Mouse (Mus musculus) CD4-positive, CD25-positive, alpha-beta regulatory T cell, adult 2 months (primary cell): ENCODE data around the gene Gja1.
"Not testable (repeated sequence)": the region's sequence is repeated elsewhere in the genome, so short reads cannot be mapped to it uniquely, and the experiment has no call there.

Experiments
- DNase-seq: peaks from one replicate; pipeline ENCODE4 v3.0.0-alpha.2; 2012; ENCODE audit warnings: low read depth, low spot score

The Gja1 gene

DNA sequence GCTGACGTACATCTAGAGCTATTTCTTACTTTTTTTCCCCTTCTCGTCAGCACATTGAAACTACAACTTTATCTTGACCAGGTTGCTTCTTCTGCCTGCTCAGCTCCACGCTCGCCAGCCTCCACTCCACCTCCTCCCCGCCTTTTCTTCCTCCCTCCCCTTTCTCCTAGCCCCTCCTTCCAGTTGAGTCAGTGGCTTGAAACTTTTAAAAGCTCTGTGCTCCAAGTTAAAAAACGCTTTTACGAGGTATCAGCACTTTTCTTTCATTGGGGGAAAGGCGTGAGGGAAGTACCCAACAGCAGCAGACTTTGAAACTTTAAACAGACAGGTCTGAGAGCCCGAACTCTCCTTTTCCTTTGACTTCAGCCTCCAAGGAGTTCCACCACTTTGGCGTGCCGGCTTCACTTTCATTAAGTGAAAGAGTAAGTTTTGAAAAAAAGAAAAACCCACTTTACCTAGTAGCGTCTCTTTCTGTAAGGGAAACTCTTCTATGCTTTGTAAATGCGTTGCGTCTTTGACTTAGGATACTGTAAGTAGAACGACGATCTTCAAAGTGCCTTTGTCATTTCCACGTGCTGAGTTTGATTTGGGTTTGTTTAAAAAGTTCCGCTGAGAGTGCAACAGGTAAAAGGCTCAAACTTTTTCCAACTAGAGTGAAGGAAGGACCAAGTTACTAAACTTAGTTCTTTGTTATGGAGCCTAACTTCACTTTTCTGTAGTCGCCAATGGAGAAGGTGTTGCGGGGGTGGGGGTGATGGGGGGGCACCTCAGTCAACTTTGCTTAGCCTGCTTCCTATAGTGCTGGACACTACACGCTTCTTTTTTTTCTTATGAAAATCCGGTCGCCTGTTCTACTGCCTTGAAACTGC, at the start of gene Gja1:
TSS of gene Gja1 (plus strand) at position 234 of the 869 bp plus-strand sequence.
- peak; percentile 7 for DNase-seq

DNA sequence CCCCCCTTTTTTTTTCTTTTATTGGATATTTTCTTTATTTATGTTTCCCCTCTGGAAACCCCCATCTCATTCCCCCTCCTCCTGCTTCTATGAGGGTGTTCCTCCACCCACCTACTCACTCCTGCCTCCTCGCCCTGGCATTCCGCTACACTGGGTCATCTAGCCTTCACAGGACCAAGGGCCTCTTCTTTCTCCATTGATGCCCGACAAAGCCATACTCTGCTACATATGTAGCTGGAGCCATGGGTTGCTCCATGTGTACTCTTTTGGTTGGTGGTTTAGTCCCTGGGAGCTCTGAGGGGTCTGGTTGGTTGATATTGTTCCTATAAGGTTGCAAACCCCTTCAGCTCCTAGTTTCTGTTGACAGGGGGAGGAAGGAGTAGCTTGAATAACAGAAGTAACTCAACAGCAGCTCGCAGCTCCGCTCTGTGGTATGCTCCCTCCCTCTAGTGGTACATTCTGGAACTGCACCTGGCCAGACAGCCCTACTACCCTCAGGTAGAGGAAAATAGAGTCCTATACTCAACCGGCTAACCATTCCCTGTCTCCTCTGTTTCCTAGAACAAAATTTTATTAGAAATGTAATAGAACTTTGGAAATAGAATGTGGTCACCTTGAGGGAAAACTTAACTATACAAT, 38.2 kb upstream of the Gja1 start:
- DNase-seq: peak; percentile 83

DNA sequence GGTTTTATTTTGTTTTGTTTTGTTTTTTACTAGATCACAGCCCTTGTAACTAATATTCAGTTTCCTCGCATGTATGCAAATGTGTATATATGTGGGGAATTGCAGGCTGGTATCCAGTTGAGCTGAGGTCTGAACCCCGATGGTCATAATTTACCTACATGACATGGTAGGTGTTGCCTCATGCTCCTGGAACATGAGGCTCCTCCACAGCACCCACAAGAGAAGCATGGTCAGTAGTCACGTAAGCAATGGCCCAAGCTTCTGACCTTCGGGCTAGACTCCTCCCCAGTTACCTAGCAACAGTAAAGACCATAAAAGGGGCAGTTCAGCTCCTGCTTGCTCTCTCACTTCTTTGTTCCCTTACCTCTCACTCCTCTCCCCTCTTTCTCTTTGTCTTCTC, 16.7 kb upstream of the Gja1 start:
- no peak for DNase-seq

DNA sequence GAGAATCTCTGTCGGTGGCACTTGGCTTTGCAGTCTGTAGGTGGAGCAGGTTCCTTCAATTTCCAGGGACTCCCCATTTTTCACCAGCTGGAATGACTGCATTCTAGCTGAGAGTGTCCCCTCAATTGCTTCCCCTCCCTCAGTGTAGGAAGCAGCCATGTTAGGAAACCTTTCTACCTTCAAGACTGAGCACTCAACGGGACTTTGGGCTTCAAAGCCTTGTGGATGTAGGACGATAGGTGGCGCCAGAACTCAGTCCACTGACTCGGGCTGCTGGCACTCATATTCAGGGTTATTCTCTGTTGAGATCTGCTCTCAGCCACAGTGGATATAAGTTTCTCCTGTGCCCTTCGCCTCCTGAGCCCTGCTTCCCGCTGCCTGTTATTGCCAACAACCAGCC, 8.1 kb upstream of the Gja1 start:
- DNase-seq: peak; percentile 59

DNA sequence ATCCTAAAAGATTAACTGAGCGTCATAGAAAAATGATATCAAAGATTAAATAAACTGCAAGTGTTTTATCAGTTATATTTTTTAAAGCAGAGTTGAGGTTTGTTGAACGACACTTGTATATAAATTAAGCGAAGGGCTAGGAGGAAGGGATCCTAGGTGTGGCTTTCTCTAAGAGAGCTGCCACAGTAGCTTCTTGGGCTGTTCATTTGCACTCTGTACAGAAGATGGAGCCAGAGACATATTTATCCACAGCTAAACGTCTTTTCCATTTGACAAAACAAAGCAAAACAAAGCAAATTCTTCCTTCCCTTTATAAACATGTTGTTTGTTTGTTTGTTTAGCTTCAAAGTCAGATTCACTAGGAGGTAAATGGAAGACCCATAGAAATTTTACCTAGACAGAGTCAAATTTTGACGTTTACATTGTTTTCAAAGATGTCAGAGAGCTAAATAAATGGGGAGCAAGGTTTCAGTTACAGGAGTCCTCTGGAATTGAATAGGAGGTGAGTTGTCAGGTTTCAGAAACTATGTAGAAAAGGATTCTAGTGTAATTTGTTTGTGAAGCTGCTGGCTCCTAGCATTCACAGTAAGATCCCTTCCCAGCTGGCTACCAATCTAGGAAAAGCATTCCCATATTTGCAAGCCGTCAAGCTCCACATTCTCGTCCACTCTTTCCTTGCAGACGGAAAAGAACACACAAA, 4.0 kb upstream of the Gja1 start:
- DNase-seq: no peak

DNA sequence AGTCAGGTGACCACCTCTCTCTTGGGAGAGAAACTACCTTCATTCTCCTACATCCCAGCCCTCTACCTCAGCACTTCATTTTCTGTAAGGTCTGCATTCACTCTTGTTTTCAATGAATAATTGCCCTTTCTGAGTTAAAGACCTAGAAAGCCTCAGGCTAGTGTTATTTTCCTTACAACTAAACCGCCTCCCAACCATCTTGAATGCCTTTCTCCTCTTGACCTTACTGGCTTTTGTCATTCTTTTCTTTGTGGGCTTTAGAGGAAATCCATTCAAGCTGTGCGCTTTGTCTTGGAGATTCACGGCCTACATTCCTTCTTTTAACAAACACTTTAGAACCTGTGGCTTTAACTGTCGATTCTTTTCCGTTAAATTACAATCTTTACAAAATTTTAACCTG, 3.0 kb upstream of the Gja1 start:
- no peak for DNase-seq

DNA sequence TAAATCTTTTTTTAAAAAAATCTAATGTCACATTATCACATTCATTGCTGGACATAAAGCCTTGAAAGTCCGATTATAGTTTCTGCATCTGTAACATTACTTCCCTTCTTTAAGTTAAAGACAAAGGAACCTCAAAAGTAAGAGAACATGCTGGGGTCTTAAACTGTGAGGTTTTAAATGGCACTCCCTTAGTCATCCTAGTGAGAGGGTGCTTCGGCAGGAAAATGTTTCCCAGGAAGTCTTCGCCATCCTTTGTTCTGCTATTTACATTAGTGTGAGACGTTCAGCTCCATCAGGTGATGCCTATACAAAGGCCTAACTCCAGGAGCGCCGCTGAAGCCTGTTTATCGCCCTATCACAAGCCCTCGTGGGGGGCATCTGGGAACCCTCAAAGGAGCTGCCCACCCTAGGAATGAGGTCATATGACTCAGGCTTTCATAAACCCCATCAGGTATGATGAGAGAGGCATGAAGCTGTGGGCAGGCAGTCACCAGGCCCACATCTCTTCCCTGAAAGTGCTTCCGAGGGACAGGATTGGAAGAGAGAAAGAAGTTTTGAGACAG, 1.1 kb upstream of the Gja1 start:
- DNase-seq: no peak

DNA sequence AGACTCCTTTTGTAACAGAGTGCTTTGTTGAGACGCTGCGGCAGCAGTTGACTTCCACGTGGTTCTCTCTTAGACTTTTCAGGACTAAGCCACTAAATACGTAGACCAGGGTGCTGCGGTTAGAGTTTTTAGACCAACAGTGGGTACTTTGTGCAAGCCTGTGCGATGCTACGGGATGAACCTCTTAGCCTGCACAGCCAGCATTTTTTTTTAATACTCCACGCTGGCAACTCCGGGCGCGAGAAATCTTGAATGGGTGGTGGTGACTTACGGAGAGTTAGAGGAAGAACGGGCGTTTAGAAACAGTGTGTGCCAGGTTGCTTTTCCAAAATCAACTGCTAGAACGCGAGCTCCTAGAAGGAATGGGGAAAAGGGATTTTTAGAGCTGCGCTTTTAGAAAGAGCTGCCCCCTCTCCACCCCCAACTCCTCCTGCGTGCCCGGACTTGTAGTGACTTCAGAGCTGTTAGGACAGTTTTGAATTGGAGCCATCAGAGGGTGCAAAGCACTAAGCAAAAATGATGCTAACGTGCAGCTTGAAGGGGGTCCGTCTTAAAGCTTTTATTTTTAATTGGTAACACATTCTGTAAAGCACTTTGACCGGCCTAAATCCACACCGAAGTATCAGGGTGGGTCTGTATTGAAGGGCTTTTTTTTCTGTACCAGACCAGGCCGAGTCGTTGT, 977 bp downstream of the Gja1 start:
- DNase-seq: peak; percentile 7

DNA sequence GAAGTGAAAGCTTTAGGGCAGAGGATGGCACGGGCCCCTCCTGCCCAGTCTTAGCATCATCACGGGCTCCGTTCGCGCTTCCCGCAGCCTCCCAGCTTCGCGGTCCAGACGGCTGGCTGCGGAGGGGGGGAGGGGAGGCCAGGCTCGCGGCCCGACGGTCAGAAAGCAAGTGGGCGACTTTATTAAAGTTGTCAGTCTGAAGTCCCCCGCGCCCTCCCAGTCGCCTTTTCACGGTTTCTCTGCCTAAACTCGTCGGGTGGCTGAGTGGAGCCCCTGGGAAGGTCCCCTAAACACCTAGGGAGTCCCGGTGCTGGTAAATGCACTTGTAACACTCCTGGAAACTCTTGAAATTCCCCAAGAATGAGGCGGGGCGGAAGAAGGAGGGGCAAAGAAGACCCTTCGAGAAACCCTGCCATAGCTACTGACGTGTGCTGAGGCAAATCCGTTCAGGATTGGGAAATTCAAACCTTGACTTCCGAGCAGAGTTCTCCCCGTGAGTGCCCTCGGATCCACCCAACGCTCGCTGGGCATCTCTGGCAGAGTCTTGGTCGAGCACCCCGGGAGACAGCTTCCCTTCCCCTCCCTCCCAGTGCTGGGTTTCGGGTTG, 1.6 kb downstream of the Gja1 start:
- DNase-seq: peak; percentile 6

DNA sequence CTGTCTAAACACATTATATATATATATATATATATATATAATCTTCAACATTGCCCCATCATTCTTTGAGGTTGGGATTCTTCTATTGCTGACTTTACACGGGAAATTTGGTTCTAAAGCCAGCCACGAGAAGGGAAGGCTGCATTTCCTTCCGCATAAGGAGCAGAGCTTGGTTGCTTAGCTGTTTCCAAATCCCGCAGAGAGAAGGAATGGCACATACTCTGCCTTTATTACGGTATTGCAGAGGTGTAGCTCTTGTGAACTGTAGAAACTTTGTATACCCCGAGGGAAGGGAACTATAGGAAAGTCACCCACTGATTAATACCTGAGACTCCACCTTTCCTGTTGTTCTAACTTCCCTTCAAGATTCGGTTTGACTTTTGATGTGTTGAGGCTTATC, 2.6 kb downstream of the Gja1 start:
- DNase-seq: no peak

DNA sequence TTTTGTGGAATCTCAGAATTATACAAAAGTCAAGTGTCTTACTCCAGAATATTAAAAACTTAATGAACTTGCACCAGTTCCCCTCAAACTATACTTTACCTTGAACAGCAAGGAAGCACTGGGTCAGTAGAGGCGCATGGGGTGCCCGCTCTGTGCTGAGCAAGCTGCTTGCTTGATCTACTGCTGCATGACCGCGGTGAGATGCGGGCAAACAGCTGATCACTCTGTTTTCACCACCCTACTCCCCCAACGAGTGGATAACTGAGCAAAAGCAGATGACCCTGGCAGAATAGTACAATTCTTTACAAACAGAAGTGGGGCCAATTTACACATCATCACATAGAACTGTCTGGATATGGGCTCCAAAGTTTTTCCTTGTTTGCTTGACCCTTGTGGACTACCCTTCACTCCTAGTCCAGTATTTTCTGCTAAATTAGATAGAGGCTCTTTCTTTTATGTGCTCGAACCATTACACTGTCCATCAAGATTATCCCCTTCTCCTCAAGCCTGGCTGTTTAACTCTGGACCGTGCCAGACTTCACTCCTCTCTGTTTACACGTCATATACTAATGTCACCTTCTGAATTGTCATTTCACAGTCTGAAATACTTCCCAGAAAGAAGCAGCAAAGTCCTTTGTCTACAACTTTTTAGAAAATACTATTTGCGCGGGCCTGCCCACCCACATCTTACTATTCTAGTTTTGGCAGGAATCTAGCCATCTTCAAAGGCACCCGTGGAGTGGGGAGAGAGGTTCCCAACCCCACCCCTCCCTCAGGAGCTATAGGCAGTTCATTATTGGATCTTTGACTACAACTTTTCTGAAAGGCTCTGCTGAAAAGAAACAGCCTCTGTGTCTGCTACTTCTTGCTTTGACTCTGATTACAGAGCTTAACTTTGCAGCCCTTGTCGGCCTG, 8.3 kb downstream of the Gja1 start:
- no peak for DNase-seq

DNA sequence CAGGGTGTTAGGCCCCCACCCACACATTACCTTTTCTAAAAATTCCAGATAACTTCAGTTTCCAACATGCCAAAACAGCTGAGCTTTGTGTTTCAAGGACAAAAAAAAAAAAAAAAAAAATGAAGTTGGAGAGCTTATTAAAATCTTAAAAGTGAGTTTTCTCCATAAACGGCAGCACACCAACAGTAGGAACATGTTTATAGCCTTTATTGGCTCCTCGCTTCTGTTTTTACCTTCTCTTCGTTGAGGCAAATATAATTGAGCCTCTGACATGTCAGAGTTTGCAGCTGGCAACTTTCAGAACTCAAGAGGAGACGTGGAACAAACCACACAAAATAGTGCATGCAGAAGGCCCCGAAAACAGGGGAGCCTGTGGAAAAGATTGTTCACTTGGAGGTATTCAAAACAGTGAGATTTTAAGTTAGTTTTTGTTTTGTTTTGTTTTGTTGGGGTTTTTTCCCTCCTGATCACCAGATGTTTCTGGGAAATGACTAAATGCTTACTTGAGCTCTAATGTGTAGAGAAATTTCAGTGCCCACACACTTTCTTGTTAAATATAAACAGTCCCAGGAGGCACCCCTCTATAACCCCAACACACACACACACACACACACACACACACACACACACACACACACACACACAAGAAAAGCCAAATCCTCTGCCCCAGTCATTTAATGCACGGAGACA, 16.1 kb downstream of the Gja1 start:
- no peak for DNase-seq

DNA sequence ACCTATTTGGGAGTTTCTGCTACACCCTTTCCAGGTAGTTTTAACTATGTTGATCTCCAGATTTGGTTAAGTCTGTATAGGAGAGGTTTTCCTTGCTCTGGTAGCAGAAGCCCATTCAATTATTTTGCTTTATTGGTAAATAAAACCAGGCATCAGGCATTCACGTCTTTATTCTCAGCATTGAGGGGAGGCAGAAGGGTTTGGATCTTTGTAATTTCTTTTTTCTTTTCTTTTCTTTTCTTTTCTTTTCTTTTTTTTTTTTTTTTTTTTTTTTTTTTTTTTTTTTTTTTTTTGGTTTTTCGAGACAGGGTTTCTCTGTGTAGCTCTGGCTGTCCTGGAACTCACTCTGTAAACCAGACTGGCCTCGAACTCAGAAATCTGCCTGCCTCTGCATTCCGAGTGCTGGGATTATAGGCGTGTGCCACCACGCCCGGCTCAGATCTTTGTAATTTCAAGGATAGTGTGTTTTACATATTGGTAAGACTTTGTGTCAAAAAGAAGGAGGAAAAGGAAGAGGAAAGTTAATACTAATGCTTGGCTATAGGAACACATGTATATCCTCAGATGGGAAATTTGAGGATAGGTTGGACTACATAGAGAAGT, 16.8 kb downstream of the Gja1 start:
- not testable (repeated sequence) for DNase-seq

DNA sequence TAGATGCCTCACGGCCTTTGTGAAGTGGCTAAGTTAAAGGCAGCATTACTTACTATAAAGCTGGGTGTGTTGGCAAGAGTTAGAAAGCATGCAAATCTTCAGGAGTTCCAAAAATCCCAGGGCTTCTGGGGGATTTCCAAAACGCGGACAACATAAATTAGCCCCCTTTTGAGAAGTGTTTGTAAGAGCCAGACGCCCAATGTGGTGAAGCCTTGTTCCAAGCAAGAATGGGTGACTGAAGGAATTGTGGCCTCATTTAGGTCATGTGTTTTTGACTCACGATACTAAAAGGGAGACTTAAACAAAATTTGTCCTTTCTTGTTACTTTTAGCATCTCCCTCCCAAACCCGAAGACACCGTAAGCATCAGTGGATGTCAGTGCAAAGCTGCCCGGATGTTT, 20.7 kb downstream of the Gja1 start:
- DNase-seq: no peak

DNA sequence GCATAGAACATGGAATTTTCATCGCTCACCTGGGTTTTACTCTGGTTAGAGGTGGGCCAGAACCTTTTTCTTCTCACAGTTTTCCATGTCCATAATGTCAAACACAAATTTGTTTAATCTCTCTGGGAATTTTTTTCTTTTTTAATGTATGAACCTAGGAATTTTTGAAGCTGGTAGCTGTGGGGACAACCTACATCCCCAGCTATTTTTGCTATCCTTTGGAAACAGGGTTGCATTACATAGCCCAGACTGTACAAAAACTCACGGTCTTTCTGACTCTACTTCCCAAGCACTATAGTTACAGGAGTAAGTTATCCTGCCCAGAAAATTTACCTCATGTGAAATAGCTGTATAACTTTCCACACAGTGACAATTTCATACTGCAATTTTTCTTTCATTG, 21.2 kb downstream of the Gja1 start:
- no peak for DNase-seq

DNA sequence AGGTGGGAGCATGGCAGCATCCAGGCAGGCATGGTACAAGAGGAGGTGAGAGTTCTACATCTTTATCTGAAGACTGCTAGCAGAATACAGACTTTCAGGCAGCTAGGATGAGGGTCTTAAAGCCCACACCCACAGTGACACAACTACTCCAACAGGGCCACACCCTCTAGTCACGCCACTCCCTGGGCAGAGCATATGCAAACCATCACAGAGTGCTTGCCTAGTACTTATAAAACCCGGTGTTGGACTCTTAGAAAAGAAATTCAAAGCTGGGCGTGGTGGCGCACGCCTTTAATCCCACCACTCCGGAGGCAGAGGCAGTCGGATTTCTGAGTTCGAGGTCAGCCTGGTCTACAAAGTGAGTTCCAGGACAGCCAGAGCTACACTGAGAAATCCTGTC, 24.3 kb downstream of the Gja1 start:
- not testable (repeated sequence) for DNase-seq

DNA sequence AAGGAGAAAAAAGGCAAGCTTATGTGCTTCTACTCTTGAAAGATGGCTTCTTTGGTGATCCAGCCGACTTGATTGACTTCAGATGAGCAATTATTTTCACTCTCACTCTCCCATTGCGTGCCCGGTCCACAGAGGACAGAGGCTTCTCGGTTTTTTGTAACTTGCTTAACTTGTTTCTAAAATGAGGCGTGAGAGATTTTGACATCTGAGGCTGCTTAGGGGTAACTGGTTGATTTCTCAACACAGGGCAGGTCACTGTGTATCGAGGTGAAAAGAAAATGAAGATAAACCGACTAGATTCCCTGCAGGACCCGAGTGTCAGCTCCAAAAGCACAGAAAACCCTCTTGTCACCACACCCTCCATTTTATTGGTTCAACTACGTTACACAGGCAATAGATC, 28.8 kb downstream of the Gja1 start:
- DNase-seq: no peak

DNA sequence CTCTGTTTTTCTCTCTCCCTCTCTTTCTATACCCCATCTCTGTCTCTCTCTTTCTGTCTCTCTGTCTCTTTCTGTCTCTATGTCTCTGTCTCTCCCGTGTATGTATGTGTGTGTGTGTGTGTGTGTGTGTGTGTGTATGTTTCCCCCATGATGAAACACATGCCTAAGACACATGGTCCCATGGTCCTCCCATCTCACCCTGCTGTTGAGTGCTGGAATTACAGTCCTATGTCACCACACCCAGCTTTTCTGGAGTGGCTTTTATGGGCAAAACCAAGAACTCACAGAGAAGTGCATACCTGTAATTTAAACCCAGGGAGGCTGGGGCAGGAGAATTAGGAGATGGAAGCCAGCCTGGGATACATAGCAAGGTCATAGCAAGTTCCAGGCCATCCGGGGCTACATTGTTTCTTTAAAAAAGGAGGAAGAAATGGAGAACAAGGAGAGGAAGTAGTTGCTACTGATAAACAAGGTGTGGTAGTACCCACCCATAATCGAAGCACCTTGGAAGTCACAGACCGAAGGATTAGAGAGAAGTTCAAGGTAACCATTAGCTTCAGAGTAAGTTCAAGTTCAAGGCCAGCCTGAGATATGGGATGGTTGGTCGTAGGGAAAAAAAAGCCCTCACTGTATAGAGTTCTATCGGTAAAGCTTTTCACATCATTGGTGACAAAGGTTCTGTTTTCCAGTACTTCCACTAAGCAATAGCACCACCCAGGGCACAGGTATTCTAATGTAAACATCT, 29.4 kb downstream of the Gja1 start:
- DNase-seq: no peak
